Mouse (Mus musculus): ENCODE measurements around the gene Pde9a.

The Pde9a gene

DNA sequence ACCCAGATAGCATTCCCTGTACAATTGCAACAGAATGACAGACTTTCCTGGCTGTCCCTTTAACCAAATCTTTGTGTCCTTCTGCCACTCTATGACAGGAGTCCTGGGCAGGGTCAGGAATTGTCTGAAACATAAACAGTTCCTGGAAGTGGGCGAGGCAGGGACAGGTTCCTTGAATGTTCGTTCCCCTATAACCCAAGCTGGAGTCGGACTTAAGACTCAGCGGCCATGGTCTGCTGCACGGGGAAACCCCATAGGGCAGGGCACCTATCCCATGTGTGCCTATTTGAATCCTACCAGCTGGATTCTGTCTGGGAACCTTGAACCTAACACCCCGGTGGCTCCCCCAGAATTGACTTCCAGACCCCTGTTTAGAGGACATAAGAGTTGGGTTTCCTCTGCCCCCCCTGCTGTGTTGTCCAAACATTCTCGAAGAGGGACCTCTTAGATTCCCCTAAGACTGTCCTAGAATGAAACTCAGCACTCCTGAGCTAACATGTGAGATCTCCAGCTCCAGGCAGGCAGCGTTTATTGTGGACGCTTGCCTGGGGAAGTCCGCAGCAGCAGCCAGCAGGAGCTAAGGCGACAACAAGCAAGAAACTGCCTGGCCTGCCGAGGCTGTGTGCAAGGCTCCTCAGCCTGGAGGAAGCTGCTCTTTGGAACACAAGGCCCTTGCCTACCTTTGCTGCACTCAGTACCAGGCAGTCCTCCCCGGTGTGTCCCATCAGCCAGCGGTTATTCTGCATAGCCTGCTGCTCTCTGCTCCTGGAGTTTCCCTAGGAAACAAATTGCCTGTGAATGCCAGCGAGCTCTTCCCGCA lies 48.2 kb downstream of the Pde9a start:
- no peak for DNase-seq

DNA sequence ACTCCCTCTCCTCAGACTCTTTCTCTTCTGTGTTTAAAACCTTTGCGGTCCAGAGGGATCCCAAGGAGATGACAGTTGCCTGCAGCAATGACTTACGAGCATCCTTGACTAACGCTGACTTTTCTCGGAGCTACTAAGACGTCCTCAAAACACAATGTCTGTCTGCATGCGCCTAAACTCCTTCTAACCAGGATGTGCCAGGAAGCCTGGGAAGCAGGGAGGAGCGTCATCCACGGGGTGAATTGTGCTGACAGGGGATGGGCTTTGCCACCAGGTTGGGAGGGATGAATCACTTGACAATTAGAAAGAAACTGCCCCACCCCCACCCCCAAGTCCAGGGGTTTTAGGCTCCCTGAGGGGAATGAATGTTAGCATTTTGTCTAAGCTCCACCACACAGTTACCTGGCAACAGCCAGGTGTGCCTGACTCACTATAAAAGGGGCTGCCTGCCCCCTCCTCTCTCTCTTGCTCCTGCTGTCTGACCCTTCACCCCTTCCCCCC lies 48.9 kb downstream of the Pde9a start:
- no peak for DNase-seq

DNA sequence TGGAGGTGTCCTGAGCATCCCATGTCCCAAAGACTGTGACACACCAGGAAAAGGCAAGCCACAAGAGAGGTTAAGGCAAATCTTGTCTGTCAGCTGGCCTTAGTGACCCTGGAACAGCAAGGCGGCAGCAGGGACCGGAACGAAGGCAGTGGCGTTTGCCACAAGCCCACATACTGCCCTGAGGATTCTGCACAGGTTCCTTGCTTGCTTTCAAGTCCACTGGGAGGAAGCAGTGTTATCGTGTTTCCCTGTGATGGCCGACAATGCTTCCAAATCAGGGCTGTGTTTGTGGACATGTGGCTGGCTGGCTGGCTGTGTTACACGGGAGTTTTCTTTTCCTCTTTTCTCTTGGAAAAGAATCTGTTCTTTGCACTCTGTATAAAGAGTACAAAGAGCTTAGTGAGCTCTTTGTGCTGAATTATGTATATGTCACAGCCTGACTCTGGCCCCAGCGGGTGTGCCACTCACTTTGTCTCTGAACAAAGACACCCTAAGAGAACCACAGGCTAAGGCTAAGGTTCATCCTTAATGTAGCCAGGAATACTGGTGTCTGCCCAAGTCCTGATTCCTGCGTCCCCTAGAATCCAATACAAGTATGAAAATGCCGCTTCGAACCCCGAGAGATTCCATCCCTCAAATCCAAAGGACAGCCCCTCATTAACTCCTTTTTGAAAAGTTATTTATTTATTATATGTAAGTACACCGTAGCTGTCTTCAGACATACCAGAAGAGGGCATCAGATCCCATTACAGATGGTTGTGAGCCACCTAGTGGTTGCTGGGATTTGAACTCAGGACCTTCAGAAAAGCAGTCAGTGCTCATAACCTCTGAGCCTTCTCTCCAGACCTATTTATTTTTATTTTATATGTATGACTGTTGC lies 50.2 kb downstream of the Pde9a start:
- no peak for DNase-seq

DNA sequence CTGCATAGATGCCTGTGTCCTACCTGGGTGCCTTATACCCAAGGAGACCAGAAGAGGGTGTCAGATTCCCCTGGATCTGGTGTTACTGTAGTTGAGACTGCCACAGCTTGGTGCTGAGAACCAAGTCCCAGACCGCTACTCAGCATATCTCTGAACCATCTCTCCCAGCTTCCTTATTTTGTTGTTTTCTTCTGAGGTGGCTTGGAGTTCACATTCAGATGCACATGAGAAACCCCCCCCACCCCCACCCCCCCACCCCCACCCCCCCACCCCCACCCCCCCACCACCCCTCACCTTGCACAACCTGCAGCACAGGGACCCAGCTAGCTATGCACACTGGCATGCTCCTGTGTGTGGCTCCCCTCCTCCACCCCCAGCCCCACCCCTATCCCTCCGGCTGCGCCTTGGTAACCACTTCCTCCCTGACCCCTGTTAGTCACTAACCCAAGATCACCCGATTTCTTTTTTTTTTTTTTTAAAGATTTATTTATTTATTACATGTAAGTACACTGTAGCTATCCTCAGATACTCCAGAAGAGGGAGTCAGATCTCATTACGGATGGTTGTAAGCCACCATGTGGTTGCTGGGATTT lies 50.9 kb downstream of the Pde9a start:
- no peak for DNase-seq

DNA sequence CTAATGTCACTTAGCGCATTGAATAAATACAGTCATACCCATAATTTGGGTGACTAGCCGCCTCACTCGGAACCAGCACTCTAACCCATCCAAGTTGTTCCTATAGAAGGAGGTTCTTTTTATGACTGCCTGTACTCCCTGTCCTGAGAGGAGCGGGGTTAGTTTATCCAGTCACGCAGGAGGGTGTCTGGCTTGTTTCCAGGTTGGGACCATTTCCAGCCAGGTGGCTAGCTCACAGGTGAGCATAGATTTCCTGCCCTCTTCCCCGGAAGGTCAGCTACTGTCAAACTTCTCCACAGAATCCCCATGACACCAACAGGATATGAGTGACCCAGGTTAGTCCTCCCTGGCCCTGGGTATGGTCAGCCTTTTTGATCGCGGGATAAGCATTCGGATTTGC lies 51.5 kb downstream of the Pde9a start:
- DNase-seq: no peak

DNA sequence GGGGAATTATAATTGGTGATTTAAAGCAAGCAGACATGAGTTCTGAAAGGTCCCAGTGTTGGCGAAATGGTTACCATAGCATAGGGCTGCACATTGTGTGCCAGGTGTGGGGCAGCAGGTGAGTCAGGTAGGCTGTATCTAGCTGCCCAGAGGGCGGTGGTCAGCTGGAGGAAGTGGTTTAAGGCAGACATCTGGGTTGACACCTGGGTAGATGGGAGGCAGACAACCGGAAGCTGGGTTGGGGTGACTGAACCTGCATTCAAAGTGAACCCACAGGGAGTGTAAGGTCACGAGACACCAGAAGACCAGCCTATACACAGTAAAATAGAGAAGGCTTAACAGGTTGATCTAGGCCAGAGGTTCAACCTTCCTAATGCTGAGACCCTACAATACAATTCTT lies 54.0 kb downstream of the Pde9a start:
- DNase-seq: no peak

DNA sequence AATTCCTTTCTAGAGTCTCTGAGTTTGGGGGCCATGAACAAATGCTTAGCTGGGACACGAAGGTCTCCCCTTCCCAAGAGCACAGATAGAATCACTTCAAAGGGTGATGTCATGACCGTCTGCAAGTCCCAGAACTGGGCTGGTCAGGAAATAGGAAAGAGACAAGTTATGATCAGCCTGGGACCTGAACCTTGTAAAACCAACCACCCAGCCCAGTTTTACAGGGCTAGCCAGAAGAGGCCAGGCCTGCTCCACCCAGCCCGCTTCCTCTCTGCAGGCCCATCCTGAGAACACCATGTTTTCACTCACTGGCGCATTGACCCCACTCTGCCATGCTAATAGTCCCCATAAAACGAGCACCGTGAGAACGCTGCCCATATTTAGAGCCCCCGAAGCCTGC lies 56.5 kb downstream of the Pde9a start:
- DNase-seq: no peak

DNA sequence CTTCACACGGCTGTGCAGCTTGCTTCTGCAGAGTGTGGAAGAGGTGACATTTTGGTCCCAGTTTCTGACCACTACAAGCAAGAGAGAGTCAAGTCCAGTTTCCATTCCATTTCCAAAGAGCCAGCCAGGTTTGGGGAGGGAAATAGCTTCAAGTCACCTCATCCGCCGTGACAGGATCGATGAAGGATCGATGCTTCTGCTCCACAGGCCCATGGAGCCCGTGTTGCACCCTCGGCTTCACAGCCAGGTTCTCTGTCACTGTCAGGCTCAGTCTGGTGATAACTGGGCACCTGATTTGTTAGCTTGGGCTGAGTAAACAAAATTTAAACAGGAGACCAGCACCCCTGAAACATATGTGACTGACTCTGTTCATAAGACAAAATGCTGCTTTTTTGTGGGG lies 58.2 kb downstream of the Pde9a start:
- no peak for DNase-seq

DNA sequence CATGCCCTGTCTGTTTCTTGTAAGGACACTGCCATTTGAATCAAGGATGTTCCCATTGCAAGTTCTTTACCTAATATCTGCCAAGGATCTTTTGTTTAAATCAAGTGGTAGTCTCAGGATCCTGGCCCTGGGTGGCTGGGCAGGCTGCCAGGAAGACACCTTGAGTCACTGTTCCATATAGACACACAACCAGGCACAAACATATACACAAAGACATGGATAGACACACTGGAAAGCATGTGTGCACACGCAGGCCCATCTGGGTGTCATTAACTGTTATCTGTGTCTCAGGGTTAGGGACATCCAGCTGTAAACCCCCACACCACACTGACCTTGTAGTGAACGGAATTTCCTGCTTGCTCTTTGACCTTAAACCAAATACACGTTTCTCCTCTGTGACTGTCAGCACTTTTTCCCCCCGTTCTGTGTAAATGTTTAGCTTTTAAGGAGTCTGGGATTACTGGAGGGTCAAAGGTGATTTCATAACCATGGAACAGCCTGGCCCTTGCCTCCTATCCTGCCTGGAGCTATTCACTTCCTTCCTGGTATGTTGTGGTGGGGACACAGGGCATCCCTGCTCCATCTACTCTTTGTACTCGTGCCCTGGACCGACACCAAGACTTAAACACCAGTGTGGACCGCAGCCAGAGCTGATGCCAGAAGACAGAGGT lies 59.2 kb downstream of the Pde9a start:
- no peak for DNase-seq

DNA sequence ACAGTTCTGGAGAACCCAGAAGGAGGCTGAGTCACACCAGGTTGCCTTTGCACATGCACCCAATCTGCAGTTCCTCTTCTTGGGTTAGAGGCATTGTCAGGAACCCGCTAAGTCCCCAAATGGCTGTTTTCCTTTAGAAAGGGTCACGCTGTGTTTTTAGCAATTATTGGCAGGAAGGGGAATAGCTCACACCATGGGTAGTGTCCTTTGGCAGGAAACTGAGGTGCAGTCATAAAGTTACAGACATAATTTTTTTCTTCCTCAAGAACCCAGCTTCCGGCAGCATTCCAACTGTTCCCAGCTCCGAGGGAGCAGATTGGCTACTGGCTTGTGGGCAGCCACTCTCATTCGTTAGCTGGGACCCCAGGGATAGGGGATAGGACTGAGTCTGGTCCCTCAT lies 61.8 kb downstream of the Pde9a start:
- DNase-seq: no peak

DNA sequence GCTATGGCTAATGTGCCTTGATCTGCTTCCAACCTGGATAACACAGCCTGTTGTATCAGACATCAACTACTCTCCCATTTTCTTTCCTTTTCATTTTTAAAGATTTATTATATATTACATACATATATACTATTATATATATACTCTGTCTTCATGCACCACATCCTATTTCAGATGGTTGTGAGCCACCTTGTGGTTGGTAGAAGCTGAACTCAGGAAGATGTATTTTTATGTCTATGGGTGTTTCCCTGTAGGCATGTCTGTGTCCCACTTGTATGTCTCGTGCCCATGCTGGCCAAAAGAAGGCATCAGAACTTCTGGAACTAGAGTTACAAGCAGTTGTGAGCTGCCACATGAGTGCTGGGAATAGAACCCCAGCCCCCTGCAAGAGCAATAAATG lies 62.5 kb downstream of the Pde9a start:
- DNase-seq: no peak

DNA sequence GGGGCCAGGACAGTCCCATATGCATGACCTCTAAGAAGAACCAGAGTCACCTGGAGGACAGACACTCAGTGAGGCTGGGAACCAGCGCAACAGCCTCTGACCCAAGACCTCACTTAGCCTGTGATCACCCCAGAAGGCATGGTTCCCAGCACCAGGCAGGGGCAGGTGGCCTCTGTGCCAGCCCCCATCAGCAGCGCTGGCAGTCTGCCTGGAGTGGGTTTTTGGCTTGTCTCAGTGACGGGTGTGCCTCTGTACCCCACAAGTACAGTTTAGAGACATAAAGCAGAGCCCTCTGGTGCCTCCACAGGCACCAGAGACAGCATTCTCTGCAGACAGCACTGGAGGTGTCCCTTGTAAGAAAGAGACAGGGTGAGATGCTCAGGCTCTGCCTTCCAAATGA lies 64.2 kb downstream of the Pde9a start:
- no peak for DNase-seq

DNA sequence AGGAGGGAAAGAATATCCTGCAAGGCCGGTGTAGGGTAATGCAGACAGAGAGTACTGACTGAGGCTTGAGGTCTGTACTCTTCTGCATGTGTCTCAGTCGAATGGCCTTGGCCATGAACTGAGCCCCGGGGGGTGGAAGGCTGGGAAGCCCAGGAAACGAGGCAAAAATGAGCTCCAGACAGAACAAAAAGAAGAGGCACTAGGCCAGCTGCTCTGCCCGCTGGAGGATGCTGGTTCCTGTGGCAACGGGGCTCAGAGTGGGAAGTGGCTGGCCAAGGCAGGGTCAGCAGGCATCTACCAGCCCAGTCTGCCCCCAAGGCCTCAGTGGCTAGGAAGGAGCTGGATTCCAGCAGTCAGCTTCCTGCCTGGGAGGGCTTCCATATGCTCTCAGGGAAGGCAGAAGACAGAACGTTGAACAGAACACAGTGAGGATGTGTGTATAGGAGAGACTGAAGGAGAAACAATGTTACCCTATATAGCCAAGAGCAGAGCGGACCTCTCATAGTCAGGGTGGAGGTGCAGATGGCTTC lies 65.2 kb downstream of the Pde9a start:
- no peak for DNase-seq

DNA sequence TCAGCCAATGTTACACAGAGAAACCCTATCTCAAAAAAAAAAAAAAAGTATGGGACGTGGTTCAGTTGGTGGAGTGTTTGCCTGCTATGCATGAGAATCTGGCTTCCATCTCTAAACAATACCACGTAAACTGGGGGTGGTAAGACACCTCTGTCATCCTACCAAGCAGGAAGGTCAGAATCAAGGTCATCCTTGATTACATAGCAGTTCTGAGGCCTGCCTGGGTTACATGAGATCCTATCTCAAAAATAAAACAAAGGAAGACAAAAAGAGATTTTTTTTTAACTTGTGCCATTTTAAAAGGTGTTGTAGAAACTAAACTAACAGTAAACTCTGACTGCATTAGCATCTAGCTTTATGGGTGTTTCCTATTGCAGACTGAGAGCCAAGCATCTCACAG lies 66.8 kb downstream of the Pde9a start:
- no peak for DNase-seq

DNA sequence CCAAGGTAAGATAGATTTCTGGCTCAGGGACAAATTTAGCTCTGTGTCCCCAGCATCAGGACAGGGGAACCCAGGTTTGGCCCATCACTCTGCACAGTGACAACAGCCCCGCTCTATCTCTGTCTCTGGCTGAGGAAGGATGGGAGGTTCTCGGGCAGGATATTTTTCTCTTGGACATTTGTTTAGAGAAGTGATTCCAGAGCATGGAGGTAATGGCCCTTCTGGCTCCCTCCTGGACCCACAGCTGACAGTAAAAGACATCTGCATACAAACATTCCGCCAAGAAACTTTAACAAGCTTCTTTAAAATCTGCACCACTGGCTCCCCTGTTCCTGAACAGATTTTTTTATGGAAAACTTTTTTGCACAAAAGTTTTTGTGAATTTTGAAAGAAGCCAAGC lies 67.5 kb downstream of the Pde9a start:
- DNase-seq: no peak

DNA sequence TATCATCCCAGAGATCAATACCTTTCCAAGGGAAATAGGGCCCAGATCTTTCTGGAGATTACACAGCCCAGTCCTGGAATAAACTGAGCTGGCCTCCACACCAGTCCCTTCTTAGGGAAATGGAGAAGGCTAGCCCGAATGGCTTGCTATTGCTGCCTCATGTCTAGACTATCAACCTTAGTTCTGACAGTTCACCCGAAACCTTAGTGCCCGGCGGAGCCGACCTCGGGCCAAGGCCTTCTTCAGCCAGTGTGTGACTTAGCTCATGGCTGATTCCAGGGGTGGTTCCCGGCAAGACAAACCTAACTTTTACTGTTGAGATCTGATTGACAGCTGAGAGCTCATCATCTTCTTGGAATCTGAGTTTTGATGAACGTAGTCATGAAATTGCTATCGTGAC lies 68.0 kb downstream of the Pde9a start:
- no peak for DNase-seq

DNA sequence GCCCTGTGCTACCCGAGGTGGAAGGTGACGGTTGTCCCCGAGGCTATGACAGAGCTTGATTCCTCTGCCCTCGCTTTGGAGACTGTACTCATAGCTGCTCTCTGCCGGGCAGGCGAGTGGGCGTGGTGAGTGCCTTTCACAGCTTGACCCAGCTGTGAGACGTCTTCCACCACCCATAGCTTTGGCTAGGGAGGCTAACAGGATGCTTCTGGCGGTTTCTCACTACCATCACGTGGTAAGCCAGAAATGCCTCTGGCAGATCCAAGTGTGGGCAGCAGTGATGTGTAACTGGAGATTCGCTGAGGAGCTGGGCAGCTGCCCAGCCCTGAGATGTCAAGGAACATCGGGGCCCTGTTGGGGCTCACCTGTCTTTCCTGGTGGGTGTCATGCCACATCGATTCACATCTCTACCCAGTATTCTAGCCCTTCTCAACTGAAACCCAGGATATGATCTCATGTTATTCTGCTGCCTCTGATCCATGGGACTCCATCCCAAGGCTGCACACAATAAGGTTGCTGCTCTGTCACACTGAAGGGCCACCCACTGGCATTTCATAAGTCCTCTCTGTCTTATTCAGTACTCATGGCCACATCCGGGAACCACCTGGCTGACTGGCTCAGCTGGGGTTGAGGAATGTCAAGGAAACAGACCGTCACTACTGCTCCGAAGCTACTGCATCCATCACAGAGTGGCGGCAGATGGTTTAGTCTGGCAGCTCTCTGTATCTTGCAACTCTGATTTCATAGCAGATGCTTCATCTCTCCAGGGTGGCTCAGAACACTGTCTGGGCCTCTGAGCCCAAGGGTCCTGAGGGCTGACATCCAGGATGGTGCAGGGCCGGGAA lies 70.9 kb downstream of the Pde9a start:
- no peak for DNase-seq

DNA sequence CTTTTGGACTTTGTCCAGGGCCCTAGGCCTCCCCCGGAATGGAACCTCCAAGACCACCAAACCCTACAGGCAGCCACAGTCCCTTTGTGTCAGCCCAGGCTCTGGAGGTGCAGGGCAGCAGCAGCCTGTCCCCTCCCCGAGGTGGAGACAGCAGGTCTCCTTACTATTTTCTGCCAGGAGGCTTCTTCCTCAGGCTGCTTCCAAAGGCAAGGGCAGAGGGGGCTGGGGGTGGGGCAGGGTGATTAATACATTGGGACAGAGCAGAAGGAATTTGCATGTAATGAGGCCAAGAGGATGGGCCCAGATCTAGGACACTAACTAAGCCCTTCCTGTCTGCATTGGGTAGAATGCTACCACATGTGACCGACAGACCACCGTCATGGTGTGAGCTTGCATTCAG lies 74.4 kb downstream of the Pde9a start:
- DNase-seq: no peak

DNA sequence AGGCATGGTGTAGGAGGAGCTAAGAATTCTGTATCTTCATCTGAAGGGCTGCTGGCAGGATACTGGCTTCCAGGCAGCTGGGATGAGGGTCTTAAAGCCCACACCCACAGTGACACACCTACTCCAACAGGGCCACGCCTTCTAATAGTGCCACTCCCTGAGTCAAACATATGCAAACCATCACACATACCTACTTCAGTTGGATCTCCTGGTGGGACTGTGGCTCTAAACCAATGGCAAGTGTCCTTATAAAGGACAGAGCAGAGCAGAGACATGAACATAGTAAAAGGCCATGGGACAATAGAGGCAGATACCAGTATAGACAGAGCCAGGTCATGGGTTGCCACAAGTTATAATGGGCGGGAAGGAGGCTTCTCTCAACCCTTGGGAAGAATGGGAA lies 76.5 kb downstream of the Pde9a start:
- no peak for DNase-seq

DNA sequence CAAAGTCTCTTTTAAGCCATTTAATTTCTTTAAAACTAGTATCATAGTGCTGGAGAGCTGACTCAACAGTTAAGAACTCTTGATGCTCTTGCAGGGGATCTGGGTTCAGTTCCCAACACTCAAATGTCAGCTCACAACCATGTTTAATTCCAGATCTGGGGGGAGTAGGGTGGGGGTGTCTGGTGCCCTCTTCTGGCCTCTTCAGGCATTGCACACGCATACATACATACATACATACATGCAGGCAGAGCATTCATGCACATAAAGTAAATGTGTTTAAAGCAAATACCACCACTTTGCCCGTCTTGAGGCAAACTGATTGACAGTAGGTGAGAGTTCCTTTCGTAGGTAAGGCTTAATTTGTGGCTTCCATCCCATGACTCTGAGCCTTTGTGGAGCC lies 80.8 kb downstream of the Pde9a start:
- no peak for DNase-seq

DNA sequence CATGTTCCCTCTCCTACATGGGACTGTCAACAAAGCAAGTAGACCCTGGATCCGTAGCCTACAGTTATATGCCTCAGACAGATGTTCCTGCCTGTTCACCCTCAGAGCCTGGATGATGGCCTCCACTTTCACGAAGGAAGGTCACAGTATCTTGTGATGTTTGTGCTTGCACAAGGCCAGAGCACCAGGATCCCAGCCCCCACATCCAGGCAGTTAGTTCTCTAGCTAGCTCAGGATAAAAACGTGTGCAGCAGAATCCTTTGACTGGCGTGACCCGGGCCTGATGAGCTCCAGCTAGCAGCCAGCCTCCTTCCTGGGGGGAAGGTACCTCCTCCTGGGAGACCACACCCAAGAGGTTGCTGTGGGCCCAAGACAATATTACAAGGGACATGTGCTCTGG lies 82.5 kb downstream of the Pde9a start:
- no peak for DNase-seq

Data from liver (tissue).